Mouse (Mus musculus) midbrain, postnatal 0 days (tissue): Measurements from ENCODE around the gene Rfk. TPM values are rescaled to one million over a fixed set of nuclear protein-coding genes. Genes with fewer than 3 reads are reported as not detected.
A peak's percentile ranks its signal among the peaks of the same experiment; 100 is the strongest.

ENCODE experiments used
- ATAC-seq: fragments of 200-750 bp; cut with Nextera tagmentation; 2 replicates; pipeline ENCODE4 v1.8.0; 2017; ENCODE audit warnings: moderate number of reproducible peaks, mild to moderate bottlenecking, moderate TSS enrichment, moderate library complexity; ENCODE audit not compliant: low FRiP score
- DNase-seq: peaks from one replicate; pipeline ENCODE4 v3.0.0-alpha.2; 2015; ENCODE audit warnings: low spot score
- H3K27ac ChIP-seq: fragments of 300-500 bp; sonication (generic); 2 replicates; pipeline ENCODE4 v1.5.1; 2014; ENCODE audit warnings: low read depth, mild to moderate bottlenecking, low read length, mixed read lengths
- H3K27me3 ChIP-seq: fragments of 300-500 bp; sonication (generic); 2 replicates; pipeline ENCODE4 v1.6.1; 2014; ENCODE audit warnings: low read length, control low read depth, mixed read lengths; ENCODE audit not compliant: insufficient read depth
- H3K36me3 ChIP-seq: fragments of 300-500 bp; sonication (generic); 2 replicates; pipeline ENCODE4 v1.6.1; 2014; ENCODE audit warnings: low read length, control low read depth, mixed read lengths; ENCODE audit not compliant: insufficient read depth
- H3K4me1 ChIP-seq: fragments of 300-500 bp; sonication (generic); 2 replicates; pipeline ENCODE4 v1.6.1; 2014; ENCODE audit warnings: mild to moderate bottlenecking, control low read depth, antibody characterized with exemption, low read length, mixed read lengths; ENCODE audit not compliant: insufficient read depth
- H3K4me2 ChIP-seq: fragments of 300-500 bp; sonication (generic); 2 replicates; pipeline ENCODE4 v1.6.1; 2014; ENCODE audit warnings: low read depth, mild to moderate bottlenecking, low read length, mixed read lengths; ENCODE audit not compliant: poor library complexity, severe bottlenecking
- H3K4me3 ChIP-seq: fragments of 300-500 bp; sonication (generic); 2 replicates; pipeline ENCODE4 v1.5.1; 2014; ENCODE audit warnings: low read depth, mild to moderate bottlenecking, low read length, moderate library complexity
- H3K9ac ChIP-seq: fragments of 300-500 bp; sonication (generic); replicated peaks from 2 replicates; pipeline ENCODE4 v1.6.1; 2014; ENCODE audit warnings: mild to moderate bottlenecking, low read length, moderate library complexity, mixed read lengths; ENCODE audit not compliant: poor library complexity, severe bottlenecking
- H3K9me3 ChIP-seq: fragments of 300-500 bp; sonication (generic); 2 replicates; pipeline ENCODE4 v1.6.1; 2016; ENCODE audit warnings: low read length, control low read depth
- CTCF ChIP-seq: IDR thresholded peaks from 2 replicates; pipeline ENCODE4 v1.5.1; 2016; ENCODE audit warnings: antibody characterized with exemption, mild to moderate bottlenecking
- WGBS: fragments of 180-500 bp; shearing (Covaris S2); extraction: QIAGEN DNeasy Blood & Tissue Kit; methylation state at CpG from one replicate; pipeline ENCODE4 v1.1.7; 2014; 5-methylcytosine and 5-hydroxymethylcytosine counted together
- polyA plus RNA-seq: library from polyadenylated mRNA; unstranded; fragments of >200 nt; fragmentation: Nextera tagmentation; extraction: Ambion mirVana; gene quantifications from 2 replicates; pipeline ENCODE4 v1.2.1, GENCODE M21; 2015
- total RNA-seq: library from RNA; depleted of rRNA; stranded (reverse); fragments of >200 nt; gene quantifications from 2 replicates; pipeline ENCODE4 v1.2.3, GENCODE M21; 2014; rRNA removed

Rfk gene
- 51.6 and 56.1 TPM in 2 replicates for total RNA-seq
- polyA plus RNA-seq, result 75.8 and 84.9 TPM in 2 replicates

GRCm38 (mm10) chr19:17393841-17394591, at the start of gene Rfk:
Gene Rfk (plus strand): TSS chr19:17394043.
- Histone ChIP-seq H3K36me3 (peaks cover 4% of the 10 kb centered on the region; the same call in 1 of the 2 replicates), H3K4me2 (peak within 1 kb of the TSS; percentile 68), H3K27me3 (no peaks in the 10 kb centered on the region), H3K9ac (peak within 1 kb of the TSS; percentile 95), H3K27ac (peak within 1 kb of the TSS; percentile 77), H3K4me3 (peak within 1 kb of the TSS; percentile 89), H3K4me1 (no peaks in the 10 kb centered on the region), H3K9me3 (no peaks in the 10 kb centered on the region)
- ATAC-seq (peak; percentile 95), DNase-seq (peak; percentile 88)
- TF ChIP-seq CTCF, result no peak
- WGBS, result under 1% methylated on average over 55 of the region's 83 CpGs

GRCm38 (mm10) chr19:17344881-17345280, 49.0 kb upstream of the Rfk start:
- ATAC-seq (no peak), DNase-seq (no peak)
- Histone ChIP-seq H3K4me2 (no peak overlapping the region), H3K9me3 (no peaks in the 10 kb centered on the region), H3K9ac (no peak overlapping the region), H3K4me3 (no peak overlapping the region), H3K4me1 (no peaks in the 10 kb centered on the region), H3K27ac (no peak overlapping the region), H3K27me3 (no peaks in the 10 kb centered on the region), H3K36me3 (no peaks in the 10 kb centered on the region)
- no peak for TF ChIP-seq CTCF
- 92% methylated on average over 7 of the region's 7 CpGs for WGBS

DNA sequence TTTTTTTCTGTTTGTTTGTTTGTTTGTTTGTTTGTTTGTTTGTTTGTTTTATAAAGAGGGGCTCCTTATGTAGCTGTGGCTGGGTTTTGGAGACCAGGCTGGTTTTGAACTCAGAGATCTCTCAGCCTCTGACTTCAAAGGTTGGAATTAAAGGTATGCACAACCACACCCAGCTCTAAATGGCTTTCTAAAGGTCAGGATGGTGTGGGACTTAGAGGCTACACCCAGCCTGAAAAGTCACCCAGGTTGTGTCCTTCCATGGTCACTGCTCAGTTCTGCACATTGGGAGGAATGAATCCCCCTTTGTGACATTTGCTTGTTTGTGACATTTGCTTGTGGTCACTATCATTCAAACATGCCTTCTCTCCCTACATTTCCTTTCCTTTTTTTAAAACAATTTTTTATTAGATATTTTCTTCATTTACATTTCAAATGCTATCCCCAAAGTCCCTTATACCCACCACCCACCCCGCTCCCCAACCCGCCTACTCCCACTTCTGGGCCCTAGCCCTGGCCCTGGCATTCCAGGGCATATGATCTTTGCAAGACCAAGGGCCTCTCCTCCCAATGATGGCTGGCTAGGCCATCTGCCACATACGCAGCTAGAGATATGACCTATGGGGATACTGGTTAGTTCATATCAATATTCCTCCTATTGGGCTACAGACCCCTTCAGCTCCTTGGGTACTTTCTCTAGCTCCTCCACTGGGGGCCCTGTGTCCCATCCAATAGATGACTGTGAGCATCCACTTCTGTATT, 46.9 kb upstream of the Rfk start:
- Histone ChIP-seq H3K4me2 (no peak overlapping the region), H3K9me3 (no peaks in the 10 kb centered on the region), H3K9ac (no peak overlapping the region), H3K27me3 (no peaks in the 10 kb centered on the region), H3K4me1 (no peaks in the 10 kb centered on the region), H3K27ac (no peak overlapping the region), H3K36me3 (no peaks in the 10 kb centered on the region), H3K4me3 (no peak overlapping the region)
- TF ChIP-seq CTCF, result no peak
- no peak for ATAC-seq
- WGBS, result 98% methylated on average over 3 of the region's 3 CpGs
- DNase-seq, result no peak

DNA sequence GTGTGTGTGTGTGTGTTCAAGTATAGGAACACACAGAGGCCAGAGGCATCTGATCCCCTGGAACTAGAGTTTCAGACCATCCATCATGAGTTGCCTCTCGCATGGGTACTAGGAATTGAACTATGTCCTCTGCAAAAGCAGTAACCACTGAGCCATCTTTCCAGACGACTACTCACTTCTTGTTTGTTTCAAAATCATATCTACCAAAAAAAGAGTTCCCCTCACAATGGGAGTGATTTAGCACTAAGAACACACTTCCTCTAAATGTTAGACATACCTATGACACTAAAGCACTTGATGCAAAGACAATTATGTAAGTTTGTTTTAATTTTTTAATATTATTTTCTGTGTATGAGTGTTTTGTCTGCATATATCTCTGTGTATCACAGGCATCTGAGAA, 46.0 kb upstream of the Rfk start:
- Histone ChIP-seq H3K4me3 (no peak overlapping the region), H3K4me1 (no peaks in the 10 kb centered on the region), H3K27ac (no peak overlapping the region), H3K27me3 (no peaks in the 10 kb centered on the region), H3K36me3 (no peaks in the 10 kb centered on the region), H3K9me3 (no peaks in the 10 kb centered on the region), H3K9ac (no peak overlapping the region), H3K4me2 (no peak overlapping the region)
- 86% methylated on average over 2 of the region's 2 CpGs for WGBS
- ATAC-seq, result no peak
- no peak for DNase-seq
- TF ChIP-seq CTCF, result no peak

DNA sequence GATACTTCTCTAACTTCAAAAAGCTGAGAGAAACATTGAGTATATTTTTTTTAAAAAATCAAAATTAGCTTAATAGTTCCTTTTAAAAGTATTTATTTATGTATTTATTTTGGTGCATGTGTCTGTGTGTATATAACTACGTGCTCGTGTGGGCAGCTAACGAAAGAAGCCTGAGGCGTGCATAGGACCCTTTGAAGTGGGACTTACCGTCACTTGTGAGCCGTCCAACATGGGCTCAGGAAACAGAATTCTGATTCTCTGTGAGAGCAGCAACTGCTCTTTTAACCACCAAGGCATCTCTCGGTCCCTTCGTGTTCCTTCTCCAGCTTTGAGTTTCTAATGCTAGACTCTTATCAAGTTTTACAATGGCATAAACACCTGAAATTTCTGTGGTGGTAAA, 40.1 kb upstream of the Rfk start:
- Histone ChIP-seq H3K4me2 (no peak overlapping the region), H3K27ac (no peak overlapping the region), H3K9ac (no peak overlapping the region), H3K4me3 (no peak overlapping the region), H3K27me3 (peaks cover 16% of the 10 kb centered on the region; the same call in 1 of the 2 replicates), H3K4me1 (no peaks in the 10 kb centered on the region; the same call in 1 of the 2 replicates), H3K9me3 (no peaks in the 10 kb centered on the region), H3K36me3 (no peaks in the 10 kb centered on the region)
- no peak for DNase-seq
- TF ChIP-seq CTCF, result no peak
- WGBS, result 81% methylated on average over 8 of the region's 8 CpGs
- ATAC-seq, result no peak

DNA sequence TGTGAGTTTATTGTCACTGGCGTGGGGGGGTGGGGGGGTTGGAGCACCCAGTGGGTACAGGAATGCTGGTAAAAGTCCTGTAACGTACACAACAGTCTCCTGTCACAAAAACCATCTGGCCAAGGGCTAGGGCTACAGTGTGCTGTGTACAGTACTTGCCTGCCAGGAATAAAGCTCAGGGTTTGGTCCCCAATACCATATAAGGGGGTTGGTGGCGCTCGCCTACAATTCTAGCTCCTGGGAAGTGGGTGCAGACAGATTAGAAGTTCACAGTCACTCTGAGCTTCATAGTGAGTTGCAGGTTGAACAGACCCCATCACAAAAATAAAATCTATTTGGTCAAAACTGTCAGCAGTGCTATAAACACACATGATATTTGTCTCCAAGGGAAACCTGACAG, 39.5 kb upstream of the Rfk start:
- DNase-seq, result no peak
- no peak for ATAC-seq
- Histone ChIP-seq H3K36me3 (no peaks in the 10 kb centered on the region), H3K4me1 (no peaks in the 10 kb centered on the region; the same call in 1 of the 2 replicates), H3K9ac (no peak overlapping the region), H3K4me2 (no peak overlapping the region), H3K4me3 (no peak overlapping the region), H3K9me3 (no peaks in the 10 kb centered on the region), H3K27me3 (peaks cover 16% of the 10 kb centered on the region; the same call in 1 of the 2 replicates), H3K27ac (no peak overlapping the region)
- WGBS, result 86% methylated on average over 4 of the region's 4 CpGs
- no peak for TF ChIP-seq CTCF
